Mouse (Mus musculus) frontal cortex, postnatal 10 days (tissue): ENCODE data around the gene Rbm42.

ENCODE experiments used
- DNase-seq, 2 experiments: peaks; one replicate each; pipeline ENCODE4 v3.0.0; 2022; ENCODE audit warnings: low spot score in 2 of 2, mixed read lengths in 1 of 2

The Rbm42 gene

GRCm38 (mm10) chr7:30618658-30619057, 31.5 kb downstream of the Rbm42 start:
- DNase-seq, result no peak

DNA sequence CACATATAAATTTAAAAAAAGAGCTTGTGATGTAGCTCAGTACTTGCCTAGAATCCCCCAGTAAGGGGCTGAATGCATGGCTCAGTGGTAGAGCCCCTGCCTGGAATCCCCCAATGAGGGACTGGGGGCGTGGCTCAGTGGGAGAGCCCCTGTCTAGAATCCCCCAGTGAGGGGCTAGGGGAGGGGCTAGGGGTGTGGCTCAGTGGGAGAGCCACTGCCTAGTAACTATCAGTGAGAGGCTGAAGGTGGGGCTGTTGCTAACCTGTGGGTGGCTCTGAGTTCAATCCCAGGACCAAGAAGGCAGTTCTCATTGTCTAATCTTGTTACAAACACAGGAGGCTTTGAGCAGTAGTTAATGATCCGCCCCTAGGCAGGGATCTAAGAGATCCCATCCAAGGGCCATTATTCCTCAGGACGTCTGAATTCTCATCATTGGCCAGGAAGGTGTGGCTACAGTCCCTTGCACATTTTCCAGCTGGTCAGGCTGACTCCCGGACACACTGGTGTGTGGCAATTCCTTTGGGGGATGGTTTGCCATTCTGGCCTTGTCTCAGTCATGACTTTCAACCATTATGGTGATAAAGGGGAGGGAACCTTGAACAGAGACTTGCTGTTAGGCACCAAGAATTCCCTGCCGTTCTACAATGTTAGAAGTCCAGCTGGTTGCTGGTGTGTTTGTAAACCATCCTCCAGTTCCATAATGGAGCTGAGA, 34.9 kb downstream of the Rbm42 start:
- no peak for DNase-seq

DNA sequence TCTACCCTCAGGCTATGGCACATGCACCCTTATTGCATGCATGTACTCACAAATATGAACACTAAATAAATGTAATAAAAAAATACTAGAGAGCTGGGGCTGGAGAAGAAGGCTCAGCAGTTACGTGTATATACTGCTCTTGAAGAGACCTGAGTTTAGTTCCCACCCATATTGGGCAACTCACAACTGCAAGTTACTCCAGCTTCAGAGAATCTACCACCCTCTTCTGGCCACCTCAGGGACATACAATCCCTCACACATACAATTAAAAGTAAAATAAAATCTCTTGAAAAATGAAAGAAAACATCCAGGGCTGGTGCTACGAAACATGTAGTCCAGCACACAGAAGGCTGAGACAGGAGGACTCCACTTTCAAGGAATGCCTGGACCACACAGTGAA, 35.7 kb downstream of the Rbm42 start:
- DNase-seq, result no peak

DNA sequence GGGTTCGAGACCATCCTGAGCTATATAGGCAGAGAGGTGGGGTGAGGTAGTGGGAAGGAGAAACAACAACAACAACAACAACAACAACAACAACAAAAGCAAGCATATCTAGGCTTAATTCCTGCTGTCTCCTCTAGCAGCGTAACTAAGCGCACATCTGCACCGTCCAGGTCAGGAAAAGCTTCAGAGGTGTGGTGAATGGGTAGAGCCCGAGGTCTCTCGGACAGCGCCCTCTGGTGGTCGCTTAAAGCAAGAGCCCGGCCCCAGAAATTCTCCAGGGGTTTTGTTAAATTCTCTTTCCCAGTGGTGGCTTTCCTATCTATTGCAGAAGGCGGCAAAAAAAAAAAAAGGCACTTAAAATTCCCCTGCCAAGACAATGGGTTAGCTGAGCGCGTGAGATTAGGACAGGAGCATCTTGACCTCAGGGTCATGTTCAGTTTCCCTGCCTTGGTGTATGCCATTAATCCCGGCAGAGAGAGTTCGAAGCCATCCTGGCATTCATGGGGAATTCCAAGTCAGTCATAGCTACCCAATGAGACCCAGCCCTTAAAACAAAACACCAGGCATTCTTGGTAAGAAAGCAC, 36.5 kb downstream of the Rbm42 start:
- DNase-seq, result peak in 1 of 2 experiments; percentile 29

GRCm38 (mm10) chr7:30612654-30613402, 37.3 kb downstream of the Rbm42 start, which contains the start of gene Upk1a:
Upk1a (minus strand) TSS chr7:30612847.
- DNase-seq, result no peak

GRCm38 (mm10) chr7:30610043-30610442, 40.1 kb downstream of the Rbm42 start:
- DNase-seq, result no peak

DNA sequence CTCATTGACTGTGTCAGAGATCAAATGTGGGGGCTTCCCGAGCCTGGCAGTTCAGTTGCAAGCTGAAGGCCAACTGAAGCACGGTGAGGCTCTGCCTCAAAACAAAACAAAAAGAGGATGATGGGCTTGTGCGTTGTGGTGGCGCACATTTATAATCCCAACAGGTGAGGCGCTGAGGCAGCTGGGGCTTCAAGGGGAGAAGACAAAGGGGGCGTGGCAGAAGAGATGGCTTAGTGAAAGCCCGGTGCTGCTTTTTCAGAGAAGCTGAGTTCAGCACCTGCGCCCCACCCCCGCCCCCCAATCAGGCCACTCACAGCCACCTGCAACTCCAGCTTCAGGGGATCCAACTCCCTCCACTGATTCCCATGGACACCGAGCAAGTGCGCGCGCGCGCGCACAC, 41.6 kb downstream of the Rbm42 start:
- DNase-seq, result no peak

DNA sequence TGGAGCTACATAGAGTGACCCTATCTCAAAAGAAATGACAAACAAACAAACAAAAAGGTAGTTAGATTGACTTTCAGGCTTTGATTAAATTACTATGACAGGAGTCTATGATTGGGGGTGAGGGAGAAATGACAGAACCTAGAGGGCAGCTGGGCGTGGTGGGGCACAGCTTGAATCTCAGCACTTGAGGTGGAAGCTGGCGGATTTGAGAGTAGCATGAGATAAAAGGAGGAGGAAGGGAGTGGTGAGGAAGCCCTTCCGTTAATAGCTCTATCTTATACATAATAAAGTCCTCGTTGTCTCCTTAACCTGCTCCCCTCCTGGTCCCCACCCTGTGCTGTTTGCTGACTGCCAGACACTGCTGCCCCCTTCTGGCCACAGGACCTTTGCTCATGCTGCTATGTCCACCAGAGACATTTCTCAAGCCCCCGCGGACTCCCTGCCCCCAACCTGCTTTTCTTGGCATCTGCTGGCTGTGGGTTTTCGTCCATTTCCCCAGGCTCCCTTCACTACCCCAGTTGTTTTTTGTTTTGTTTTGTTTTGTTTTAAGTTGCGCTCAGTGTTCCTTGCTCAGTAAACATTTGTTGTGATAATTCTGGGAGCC, 42.3 kb downstream of the Rbm42 start:
- no peak for DNase-seq

DNA sequence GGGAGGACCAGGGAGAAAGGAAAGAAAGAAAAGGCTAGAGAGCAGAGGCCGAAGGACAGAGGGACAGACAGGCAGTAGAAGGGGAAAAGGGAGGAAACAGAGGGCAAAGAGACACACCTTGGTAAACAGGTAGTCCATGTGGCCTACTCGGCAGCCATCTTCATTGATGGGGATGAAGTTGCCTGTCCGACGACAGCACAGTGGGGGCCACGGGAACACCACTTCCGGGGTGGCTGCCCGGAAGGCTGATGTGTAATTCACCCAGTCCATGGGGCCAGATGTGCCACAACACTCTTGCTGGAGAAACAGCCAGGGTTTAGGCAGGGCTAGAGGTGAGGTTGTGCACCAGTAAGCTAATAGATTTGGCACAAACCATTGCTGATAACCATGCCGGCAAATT, 45.2 kb downstream of the Rbm42 start:
- no peak for DNase-seq

GRCm38 (mm10) chr7:30604424-30604823, 45.7 kb downstream of the Rbm42 start:
- DNase-seq, result no peak

DNA sequence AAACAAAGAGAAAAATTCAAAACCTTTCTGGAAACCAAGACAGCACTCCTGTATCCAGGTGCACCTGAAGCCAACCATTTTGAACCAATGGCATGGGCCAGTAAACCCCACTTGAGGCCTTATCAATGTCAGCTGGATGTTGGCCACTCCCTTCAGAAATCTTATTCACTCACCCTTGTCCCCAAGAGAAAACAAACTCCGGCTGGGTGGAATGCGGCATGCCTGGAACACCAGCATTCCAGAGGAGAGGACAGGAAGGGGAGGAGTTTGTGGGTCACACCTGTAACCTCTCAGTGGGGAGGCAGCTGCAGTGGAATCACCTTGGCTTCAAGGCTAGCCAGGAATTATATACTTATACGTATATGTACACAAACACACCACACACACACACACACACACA, 47.5 kb downstream of the Rbm42 start:
- DNase-seq, result no peak

DNA sequence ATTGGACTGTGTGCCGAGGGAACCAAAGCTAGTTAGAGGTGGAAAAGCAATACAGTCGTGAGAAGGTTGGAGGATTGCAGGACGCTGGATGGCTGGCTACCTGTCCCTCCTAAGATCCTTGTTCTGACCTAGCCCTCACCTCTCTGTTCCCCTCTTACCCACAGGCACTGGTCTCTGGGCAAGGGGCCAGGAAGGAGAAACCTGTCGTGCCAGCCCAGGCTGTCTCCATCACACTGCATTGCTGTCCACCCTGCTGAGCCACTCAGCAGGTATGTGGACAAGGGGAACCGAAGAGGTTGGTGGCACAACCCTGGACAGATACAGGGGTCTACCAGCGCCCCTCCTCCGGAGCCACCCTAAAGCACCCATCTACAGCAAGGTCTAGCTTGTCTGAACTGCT, 49.5 kb downstream of the Rbm42 start:
- DNase-seq, result no peak

GRCm38 (mm10) chr7:30599933-30600353, 50.2 kb downstream of the Rbm42 start:
- peak; percentile 87 to 89 for DNase-seq

GRCm38 (mm10) chr7:30598786-30599185, 51.3 kb downstream of the Rbm42 start, which contains the start of gene Zbtb32:
Zbtb32 (minus strand) TSS chr7:30598909.
- DNase-seq, result no peak

DNA sequence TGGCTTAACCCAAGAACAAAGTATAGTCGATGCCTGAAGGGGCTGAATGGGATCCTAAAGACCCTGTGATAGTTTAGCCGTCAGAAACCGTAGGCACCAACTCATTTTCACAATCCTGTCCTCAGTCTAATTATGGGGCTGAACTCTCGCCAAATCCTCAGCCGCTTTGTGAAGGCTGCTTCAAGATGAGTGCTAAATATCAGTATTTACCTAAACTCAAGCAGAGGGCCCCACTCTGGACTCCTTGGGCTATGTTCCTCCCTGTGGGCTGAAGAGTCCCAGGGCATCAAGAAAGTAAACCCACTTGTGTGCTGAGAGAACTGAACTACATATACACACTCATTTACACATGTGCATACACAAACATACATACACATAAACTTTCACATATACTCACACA, 53.3 kb downstream of the Rbm42 start:
- DNase-seq, result no peak

- no peak for DNase-seq
These were observed 54.0 kb downstream of the Rbm42 start for GRCm38 (mm10) chr7:30596093-30596492.

DNA sequence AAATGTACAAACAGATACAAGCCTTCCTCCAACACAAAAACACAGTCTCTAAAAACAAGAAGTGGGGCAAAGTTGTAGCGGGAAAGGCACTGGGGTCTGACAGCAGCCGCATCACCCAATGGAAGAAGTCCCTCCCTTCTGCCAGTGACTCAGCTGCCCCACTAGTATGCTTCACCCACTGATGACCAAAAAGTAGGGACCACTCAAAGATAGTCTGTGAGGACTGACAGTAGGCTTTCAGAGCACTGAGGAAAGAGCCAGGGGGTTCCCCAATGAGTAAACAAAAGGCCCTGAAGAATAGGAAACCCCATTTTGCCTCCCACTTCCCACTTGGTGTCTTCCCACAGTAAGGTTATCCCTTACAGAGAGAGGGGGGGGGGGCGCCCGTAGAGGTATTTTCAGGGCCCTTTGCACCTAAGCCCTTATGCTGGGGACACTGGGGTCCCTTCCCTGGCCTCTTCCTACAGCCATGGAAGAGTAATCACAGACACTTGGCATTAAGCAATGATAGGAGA, 55.5 kb downstream of the Rbm42 start:
- DNase-seq, result no peak

DNA sequence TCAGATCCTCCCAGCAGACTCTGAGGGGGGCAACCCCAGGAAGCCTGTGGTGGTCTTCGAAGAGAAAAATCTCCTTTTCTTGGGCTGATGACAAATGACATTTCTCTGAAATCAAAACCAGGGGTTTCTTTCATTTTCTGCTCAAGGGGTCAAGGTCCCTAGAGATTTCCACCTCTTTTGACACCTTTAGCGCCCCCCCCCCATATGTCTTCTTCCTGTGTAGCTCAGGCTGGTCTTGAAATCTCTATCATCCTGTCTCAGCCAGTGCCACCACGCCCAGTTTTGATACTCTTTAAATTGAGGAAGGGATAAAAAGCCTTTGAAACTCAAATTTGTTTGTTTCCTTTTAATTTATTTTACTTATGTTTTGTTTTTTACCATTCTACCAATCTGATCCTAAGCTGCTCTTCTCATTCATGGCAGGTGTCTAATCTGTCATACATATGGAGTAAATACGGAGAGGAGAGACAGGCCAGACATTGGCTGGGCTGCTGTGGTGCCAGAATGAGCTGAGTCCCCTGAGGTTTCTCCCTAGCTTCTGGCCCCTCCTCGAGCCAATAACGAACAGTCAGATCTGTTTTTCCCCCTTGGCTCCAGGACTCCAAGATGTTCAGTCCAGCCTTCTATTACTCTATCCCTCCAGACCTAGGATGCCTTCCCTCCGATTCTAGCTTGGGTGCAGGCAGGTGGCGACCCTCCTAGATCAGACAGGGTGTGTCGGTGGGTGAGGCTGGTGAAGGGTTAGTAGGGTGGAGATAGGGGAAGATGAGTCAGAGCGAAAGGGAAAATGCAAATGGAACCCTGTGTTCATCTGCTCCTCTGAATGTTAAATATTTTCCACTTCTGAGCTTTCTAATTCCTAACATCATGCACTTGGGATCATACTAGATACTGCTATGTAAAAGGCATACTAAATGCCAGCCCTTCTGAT, 56.3 kb downstream of the Rbm42 start:
- no peak for DNase-seq

- DNase-seq, result no peak
These were observed 57.2 kb downstream of the Rbm42 start for GRCm38 (mm10) chr7:30592772-30593423.

DNA sequence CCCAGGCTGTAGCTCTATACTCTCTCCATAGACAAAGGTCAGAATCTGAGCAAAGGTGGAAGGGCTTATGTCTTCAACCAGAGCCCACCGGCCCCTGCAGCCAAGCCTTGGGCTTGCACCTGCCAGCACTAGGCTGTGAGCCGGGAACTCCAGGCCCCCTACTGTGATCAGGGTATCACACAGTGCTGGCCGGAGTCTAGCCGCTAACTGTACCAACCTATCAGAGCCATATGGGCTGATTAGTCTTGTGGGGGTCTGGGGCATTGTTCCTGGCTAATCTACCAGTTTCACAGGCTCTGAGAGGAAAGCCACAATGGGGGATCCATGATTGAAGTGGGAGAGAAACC, 58.5 kb downstream of the Rbm42 start:
- DNase-seq, result no peak
